Mouse (Mus musculus): ENCODE measurements around the gene Sstr2. TPM values are rescaled to one million over a fixed set of nuclear protein-coding genes. Genes with fewer than 3 reads are reported as not detected.
"Not testable (repeated sequence)": the region's sequence is repeated elsewhere in the genome, so short reads cannot be mapped to it uniquely, and the experiment has no call there.

The Sstr2 gene
- total RNA-seq, 2 experiments from 2014 or later, result 35.7 to 36.2 TPM

DNA sequence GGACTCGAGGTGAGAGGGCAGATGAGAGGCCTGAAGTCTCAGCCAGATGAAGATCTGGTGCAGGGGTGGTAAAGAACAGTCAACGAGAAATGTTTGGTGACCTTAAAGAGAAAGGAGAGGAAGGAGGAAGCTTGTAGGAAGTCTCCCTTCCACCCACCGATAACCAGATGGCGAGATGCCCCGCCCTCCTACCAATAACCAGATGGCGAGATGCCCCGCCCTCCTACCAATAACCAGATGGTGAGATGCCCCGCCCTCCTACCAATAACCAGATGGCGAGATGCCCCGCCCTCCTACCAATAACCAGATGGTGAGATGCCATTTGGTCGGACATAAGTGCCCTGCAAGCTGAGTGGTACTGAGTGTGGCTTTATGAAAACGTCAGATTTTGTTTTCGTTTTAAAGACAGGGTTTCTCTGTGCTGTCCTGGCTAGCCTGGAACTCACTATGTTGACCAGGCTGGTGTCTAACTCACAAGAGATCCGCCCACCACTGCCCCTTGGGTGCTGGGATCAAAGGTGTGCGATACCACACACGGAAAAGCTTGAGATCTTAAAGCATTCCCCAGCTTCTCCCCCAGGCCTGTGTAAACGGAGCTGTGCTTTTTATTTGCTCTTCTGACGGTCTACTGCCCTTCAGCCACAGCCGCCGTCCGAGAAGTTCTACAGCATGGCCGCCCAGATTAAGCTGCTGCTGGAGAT, 32.2 kb downstream of the Sstr2 start:
- intact Hi-C loops (cut with DNase I), result loop anchor here (5.0 kb wide), 1 partner anchor 161 kb away; no protein-coding TSS in a partner anchor
- DNase-seq (ENCODE audit: low spot score in 2 of 2), result no peak

DNA sequence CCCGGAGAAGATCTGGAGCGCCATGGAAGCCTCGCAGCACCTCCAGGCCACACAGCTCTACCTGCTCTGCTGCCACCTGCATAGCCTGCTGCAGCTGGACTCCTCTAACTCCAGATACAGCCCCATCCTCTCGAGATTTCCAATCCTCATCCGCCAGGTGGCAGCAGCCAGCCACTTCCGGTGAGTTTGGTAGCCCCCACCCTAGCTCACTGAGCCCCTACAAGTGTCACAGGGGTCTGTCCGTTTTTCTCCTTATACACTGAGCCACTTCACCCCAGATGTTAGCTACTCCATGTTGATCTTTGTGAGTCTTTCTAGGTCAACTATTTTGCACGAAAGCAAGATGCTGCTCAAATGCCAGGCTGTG, 32.7 kb downstream of the Sstr2 start:
- peak in 1 of 2 experiments; percentile 53 for DNase-seq (ENCODE audit: low spot score in 2 of 2)
- intact Hi-C loops (cut with DNase I), result loop anchor here (5.0 kb wide), 1 partner anchor 160 kb away; no protein-coding TSS in a partner anchor

- intact Hi-C loops (cut with DNase I), result loop anchor here (5.0 kb wide), 1 partner anchor 160 kb away; no protein-coding TSS in a partner anchor
Measured at GRCm38 (mm10) chr11:113652516-113652915, 33.4 kb downstream of the Sstr2 start.

DNA sequence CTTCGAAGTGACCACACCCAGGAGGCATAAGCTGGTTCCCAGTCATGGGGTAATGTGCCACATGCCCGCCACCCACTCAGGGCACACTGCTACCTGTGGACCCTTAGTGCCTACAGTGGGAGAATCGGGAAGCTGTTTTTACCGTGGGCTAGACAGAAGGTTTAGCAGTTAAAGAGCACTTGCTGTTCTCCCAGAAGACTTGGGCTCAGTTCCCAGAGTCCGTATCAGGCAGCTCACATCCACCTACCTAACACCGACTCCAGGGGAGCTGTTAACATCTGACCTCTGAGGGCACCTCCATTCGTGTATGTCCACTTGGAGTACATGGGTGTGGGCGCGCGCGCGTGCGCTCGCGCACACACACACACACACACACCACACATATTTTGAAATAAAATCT, 35.0 kb downstream of the Sstr2 start:
- peak in 1 of 2 experiments; percentile 49 for DNase-seq (ENCODE audit: low spot score in 2 of 2)
- intact Hi-C loops (cut with DNase I), result loop anchor here (5.0 kb wide), 1 partner anchor 158 kb away; no protein-coding TSS in a partner anchor

More at GRCm38 (mm10) chr11:113652516-113652915, 33.4 kb downstream of the Sstr2 start:
- DNase-seq (ENCODE audit: low spot score in 2 of 2), result no peak

DNA sequence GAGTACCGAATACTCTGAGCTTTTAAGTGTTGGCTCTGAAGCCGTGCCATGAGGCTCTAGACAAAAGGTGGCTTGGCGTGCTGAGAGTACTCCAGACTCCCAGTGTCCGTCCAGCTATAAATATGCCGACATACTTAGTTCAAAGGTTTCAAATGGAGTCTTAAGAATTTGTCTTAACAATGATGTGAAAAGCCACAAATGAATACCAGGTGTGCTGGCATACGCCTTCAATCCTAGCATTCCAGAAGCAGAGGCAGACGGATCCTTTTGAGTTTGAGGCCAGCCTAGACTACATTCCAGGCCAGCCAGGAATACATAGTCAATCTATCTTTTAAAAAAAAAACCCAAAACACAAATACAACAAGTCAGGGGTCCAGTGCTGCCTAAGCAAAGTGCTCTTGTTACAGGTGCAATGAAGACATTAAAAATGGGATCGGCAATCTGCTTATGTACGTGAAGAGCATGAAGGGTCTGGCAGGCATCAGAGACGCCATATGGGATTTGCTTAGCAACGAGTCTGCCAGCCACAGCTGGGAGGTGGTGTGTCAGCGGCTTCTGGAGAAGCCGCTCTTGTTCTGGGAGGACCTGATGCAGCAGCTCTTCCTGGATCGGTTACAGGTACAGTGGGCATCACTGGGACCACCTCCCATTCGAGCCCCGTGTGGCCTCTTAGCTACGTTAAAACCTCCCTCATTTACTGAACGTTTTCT, 35.6 kb downstream of the Sstr2 start:
- intact Hi-C loops (cut with DNase I), result loop anchor here (5.0 kb wide), 1 partner anchor 158 kb away; no protein-coding TSS in a partner anchor
- peak; percentile 49 to 68 for DNase-seq (ENCODE audit: low spot score in 2 of 2)

DNA sequence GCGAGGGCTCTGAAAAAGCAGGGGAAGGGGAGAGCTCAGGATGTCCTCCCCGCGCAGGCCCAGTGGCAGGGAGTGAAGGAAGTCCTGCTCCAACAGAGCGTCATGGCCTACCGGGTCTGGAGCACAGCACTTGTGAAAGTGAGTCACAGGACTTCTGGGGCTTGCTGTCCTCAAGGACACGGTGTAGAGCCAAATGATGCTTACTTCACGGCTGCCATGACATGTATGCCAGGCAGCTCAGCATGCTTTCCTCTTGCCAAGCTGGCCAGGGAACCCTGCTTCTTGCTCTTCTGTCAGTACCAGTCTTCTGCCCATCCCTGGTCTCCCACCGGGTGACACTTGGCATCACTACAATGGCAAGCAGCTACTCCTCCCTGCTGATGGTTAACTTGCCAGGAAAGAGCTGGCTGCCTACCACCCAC, 37.4 kb downstream of the Sstr2 start:
- DNase-seq (ENCODE audit: low spot score in 2 of 2), result no peak
- intact Hi-C loops (cut with DNase I), result no loop called here

DNA sequence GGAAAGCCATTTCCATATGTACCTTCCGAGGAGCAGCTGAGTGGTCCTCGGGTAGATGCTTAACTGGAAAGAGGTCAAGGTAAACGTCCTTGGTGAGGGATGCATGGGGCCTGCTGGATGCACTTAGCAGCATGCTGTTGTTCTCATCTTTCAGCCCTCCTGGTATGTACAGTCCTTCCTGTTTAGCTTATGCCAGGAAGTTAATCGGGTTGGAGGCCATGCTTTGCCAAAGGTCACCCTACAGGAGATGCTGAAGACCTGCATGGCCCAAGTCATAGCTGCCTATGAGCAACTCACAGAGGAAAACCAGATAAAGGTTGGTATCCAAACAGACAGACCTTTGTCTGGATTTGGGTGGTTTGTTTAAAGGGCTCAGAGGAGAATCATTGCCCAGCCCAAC, 38.1 kb downstream of the Sstr2 start:
- intact Hi-C loops (cut with DNase I), result no loop called here
- DNase-seq (ENCODE audit: low spot score in 2 of 2), result no peak

- no peak for DNase-seq (ENCODE audit: low spot score in 2 of 2)
- intact Hi-C loops (cut with DNase I), result no loop called here
Measured at GRCm38 (mm10) chr11:113658319-113658718, 39.2 kb downstream of the Sstr2 start.

GRCm38 (mm10) chr11:113658763-113659162, 39.6 kb downstream of the Sstr2 start:
- intact Hi-C loops (cut with DNase I), result no loop called here
- DNase-seq (ENCODE audit: low spot score in 2 of 2), result no peak

GRCm38 (mm10) chr11:113660213-113660612, 41.1 kb downstream of the Sstr2 start:
- DNase-seq (ENCODE audit: low spot score in 2 of 2), result not testable (repeated sequence)

DNA sequence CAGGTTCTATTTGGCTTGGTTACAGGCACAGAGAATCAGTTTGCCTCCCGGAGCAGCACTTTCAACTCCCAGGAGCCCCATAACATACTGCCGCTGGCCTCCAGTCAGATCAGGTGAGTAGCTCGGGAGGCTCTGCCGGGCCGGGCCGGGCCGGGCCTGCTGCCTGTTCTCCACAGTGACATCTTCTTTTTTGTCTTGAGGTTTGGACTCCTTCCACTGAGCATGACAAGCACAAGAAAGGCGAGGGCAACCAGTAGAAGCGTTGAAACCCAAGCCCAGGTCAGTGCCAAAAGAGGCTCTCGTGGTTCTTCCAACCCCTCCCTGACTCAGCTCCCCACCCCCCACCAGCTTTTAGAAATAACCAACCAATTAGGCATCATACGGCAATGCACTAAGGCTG, 41.8 kb downstream of the Sstr2 start:
- no peak for DNase-seq (ENCODE audit: low spot score in 2 of 2)
- intact Hi-C loops (cut with DNase I), result no loop called here

More at GRCm38 (mm10) chr11:113660213-113660612, 41.1 kb downstream of the Sstr2 start:
- intact Hi-C loops (cut with DNase I), result not testable (repeated sequence)

- intact Hi-C loops (cut with DNase I), result no loop called here
- no peak for DNase-seq (ENCODE audit: low spot score in 2 of 2)
Measured at GRCm38 (mm10) chr11:113661835-113662351, 42.8 kb downstream of the Sstr2 start.

- intact Hi-C loops (cut with DNase I), result no loop called here
- no peak for DNase-seq (ENCODE audit: low spot score in 2 of 2)
Measured at GRCm38 (mm10) chr11:113664279-113664678, 45.1 kb downstream of the Sstr2 start.

DNA sequence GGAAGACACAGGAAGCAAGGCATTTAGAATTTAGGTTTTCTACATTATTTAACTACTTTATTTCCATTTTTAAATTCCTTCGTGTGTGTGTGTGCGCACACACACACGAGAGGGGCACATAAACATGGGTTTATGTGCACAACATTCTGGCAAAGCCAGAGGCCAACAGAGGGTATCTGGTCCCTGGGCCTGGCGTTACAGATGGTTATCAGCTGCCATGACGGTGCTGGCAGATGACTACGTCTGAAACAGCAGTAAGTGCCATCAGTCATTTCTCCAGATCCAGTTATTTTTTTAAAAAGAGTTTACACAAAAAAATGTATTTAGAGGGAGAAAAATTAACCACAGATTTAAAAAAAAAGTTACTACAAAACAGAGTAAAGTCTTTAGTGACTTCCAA, 47.1 kb downstream of the Sstr2 start:
- no peak for DNase-seq (ENCODE audit: low spot score in 2 of 2)
- intact Hi-C loops (cut with DNase I), result no loop called here

DNA sequence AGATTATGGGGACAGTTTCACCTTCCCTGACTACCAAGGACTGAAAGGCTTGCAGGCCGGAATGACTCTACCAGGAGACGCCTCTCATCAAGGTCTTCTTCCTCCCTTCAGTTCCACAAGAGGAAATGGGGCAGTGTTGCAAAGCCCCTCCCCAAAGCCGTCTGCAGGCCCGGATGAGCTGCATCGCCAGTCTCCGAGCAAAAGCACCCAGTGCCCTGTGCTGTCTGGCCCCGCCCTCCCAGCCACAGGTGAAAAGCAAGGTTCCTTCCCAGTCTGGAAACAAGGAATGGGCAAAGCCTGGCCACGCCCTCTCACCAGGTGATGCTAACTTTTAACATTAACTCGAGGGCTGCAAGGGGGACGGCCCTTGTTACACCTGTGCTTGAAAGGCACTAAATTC, 47.5 kb downstream of the Sstr2 start:
- intact Hi-C loops (cut with DNase I), result no loop called here
- DNase-seq (ENCODE audit: low spot score in 2 of 2), result no peak

DNA sequence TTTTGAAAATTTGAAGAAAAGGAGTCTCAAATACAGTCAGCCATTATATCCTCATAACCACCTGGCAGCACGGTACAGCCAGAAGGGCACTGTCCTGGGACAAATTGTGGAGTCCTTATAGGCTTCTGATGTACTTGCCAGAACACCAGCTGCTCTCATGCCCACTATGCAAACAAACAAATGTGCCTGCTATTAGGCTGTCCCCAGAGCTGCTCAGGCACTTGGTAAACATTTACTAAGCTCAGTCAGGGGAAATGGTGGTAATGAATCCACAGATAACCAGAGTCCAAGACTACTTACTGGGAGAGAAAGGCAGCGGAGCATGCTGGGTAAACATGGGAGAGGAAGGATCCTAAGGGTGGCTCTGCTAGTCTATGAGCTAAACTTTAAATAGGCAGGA, 48.0 kb downstream of the Sstr2 start:
- no peak for DNase-seq (ENCODE audit: low spot score in 2 of 2)
- intact Hi-C loops (cut with DNase I), result no loop called here

GRCm38 (mm10) chr11:113667704-113668103, 48.6 kb downstream of the Sstr2 start:
- no peak for DNase-seq (ENCODE audit: low spot score in 2 of 2)
- intact Hi-C loops (cut with DNase I), result no loop called here

DNA sequence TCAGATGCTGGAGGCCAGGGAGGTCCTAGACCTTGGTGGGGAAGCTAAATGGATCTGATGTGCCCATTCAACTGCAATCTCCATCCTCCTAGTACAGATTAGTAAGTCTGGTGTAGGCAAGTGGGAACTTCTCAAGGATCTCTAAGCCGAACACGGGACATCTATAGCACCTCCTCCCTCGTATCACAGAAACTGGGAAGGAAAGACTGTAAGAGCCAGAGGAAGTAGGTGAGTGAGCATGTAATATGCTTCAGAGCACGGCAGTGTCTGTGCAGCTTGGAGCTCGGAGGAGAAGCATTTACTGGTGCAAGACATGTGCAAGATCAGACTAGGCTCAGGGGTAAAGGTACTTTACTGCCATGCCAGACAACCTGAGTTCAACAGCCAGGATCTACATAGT, 49.7 kb downstream of the Sstr2 start:
- no peak for DNase-seq (ENCODE audit: low spot score in 2 of 2)
- intact Hi-C loops (cut with DNase I), result no loop called here

DNA sequence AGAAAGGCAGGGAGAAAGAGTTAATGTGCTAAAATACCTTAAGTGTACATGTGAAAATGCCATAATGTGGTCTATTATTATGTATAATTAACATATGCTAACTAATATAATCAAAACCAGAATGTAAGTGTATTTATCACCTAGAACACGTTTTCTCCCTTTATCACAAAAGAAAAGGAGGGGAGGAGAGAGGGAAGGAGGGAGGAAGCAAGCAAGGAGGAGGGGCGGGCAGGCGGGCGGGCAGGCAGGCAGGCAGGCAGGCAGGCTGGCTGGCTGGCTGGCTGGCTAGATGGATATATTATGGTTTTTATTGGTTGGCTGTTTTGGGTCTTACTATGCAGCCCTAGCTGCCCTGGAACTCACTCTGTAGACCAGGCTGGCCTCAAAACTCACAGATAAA, 50.6 kb downstream of the Sstr2 start:
- intact Hi-C loops (cut with DNase I), result no loop called here

GRCm38 (mm10) chr11:113673614-113674013, 54.5 kb downstream of the Sstr2 start:
- DNase-seq (ENCODE audit: low spot score in 2 of 2), result no peak
- intact Hi-C loops (cut with DNase I), result no loop called here

More for the DNA sequence above, 50.6 kb downstream of the Sstr2 start:
- DNase-seq (ENCODE audit: low spot score in 2 of 2), result no peak
